Mouse (Mus musculus) macrophage (primary cell): ENCODE results near the gene Sgms1. TPM values are rescaled to one million over a fixed set of nuclear protein-coding genes. Genes with fewer than 3 reads are reported as not detected.
"Not testable (repeated sequence)": the region's sequence is repeated elsewhere in the genome, so short reads cannot be mapped to it uniquely, and the experiment has no call there.

ENCODE experiments used
- H3K27ac ChIP-seq: fragments of 350-480 bp; formaldehyde crosslinking; 2 replicates; pipeline ENCODE4 v1.9.0; 2021
- H3K36me3 ChIP-seq: fragments of 350-480 bp; formaldehyde crosslinking; 2 replicates; pipeline ENCODE4 v1.9.0; 2021; ENCODE audit errors: inconsistent target
- H3K4me3 ChIP-seq: fragments of 350-480 bp; formaldehyde crosslinking; 2 replicates; pipeline ENCODE4 v1.9.0; 2021; ENCODE audit errors: inconsistent target
- H3K79me2 ChIP-seq: fragments of 350-480 bp; formaldehyde crosslinking; 2 replicates; pipeline ENCODE4 v1.9.0; 2021; ENCODE audit errors: inconsistent target
- WGBS: methylation state at CpG from one replicate; pipeline ENCODE4 v1.1.7; 2026; ENCODE audit warnings: inconsistent platforms; ENCODE audit not compliant: missing documents; 5-methylcytosine and 5-hydroxymethylcytosine counted together
- polyA plus RNA-seq: library from polyadenylated mRNA; stranded (reverse); fragments of 250-400 nt; gene quantifications from 3 replicates; pipeline ENCODE4 v1.2.4, GENCODE M21; 2018; ENCODE audit warnings: inconsistent platforms

The Sgms1 gene
- polyA plus RNA-seq, 1 experiment from 2014 or later = 20.7 TPM

- Histone ChIP-seq H3K36me3 (no peaks in the 10 kb centered on the region; the same call in 1 of the 2 replicates), H3K79me2 (peaks cover 62% of the 10 kb centered on the region; the same call in 1 of the 2 replicates), H3K27ac (no peak overlapping the region), H3K4me3 (no peak overlapping the region)
- WGBS = 96% methylated on average over 6 of the region's 6 CpGs
Observed at GRCm38 (mm10) chr19:32152529-32152928, 237.0 kb downstream of the Sgms1 start.

- Histone ChIP-seq H3K79me2 (peaks cover 62% of the 10 kb centered on the region; the same call in 1 of the 2 replicates), H3K4me3 (no peak overlapping the region), H3K36me3 (no peaks in the 10 kb centered on the region), H3K27ac (no peak overlapping the region)
- WGBS = 66% methylated on average over 5 of the region's 5 CpGs
Observed at GRCm38 (mm10) chr19:32148710-32149109, 240.8 kb downstream of the Sgms1 start.

DNA sequence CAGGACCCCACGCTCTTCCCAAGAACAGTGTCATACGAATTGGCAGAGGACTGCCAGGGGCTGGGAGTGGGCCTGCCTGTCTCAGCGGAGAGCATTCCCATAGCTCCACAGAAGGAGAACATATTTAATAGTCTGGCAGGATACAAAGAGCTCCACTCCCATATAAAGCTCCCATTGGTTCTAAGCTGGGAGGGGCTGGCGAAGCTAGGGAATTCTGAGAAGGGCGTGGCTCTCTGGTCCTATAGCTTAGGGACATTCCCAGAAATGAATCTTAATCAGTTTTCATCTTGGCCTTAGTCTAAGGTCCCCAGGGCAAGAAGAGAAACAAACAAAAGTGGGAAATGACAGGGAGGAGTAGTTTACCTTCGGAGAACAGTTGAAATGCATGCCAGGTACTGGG lies 247.1 kb downstream of the Sgms1 start:
- 100% methylated on average over 5 of the region's 6 CpGs for WGBS
- H3K4me3 ChIP-seq = no peak overlapping the region
- H3K36me3 ChIP-seq = peaks cover 5% of the 10 kb centered on the region; the same call in 1 of the 2 replicates
- H3K79me2 ChIP-seq = peaks cover 26% of the 10 kb centered on the region; the same call in 1 of the 2 replicates
- H3K27ac ChIP-seq = no peak overlapping the region

- no peak overlapping the region for H3K4me3 ChIP-seq
- no peaks in the 10 kb centered on the region; the same call in 1 of the 2 replicates for H3K79me2 ChIP-seq
- H3K27ac ChIP-seq = no peak overlapping the region
- 27% methylated on average over 14 of the region's 14 CpGs for WGBS
- H3K36me3 ChIP-seq = peaks cover 5% of the 10 kb centered on the region; the same call in 1 of the 2 replicates
Observed at GRCm38 (mm10) chr19:32138361-32139088, 251.0 kb downstream of the Sgms1 start.

- Histone ChIP-seq H3K27ac (no peak overlapping the region), H3K36me3 (peaks cover 5% of the 10 kb centered on the region; the same call in 1 of the 2 replicates), H3K4me3 (no peak overlapping the region), H3K79me2 (no peaks in the 10 kb centered on the region; the same call in 1 of the 2 replicates)
- WGBS = 98% methylated on average over 5 of the region's 5 CpGs
Observed at GRCm38 (mm10) chr19:32137904-32138303, 251.6 kb downstream of the Sgms1 start.

- Histone ChIP-seq H3K4me3 (no peak overlapping the region), H3K79me2 (no peaks in the 10 kb centered on the region; the same call in 1 of the 2 replicates), H3K27ac (no peak overlapping the region), H3K36me3 (peaks cover under 1% of the 10 kb centered on the region; the same call in 1 of the 2 replicates)
- WGBS = 84% methylated on average over 4 of the region's 4 CpGs
Observed at GRCm38 (mm10) chr19:32136888-32137625, 252.5 kb downstream of the Sgms1 start.

DNA sequence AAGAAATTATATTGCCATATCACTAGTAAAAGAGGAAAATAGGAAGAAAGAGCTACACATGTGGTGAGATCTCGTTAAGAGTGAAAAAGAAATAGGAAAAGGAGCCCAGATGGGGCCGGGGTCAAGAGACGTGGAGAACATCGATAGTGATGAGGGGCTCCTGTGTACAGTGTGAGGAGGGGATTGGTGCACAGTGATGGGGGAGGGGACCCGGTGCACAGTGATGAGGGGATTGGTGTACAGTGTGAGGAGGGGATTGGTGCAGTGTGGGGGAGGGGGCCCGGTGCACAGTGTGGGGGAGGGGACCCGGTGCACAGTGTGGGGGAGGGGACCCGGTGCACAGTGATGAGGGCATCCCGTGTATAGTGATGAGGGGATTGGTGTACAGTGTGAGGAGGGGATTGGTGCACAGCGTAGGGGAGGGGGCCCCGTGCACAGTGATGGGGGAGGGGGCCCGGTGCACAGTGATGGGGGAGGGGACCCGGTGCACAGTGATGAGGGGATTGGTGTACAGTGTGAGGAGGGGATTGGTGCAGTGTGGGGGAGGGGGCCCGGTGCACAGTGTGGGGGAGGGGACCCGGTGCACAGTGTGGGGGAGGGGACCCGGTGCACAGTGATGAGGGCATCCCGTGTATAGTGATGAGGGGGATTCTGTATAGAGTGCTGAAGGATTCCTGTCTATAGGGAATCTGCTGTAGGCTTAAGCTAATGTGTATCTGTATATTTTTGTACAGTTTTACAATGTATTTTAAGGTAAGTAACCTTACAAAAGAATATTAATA lies 257.6 kb downstream of the Sgms1 start:
- WGBS = 91% methylated on average over 4 of the region's 17 CpGs
- not testable (repeated sequence) for H3K27ac ChIP-seq, H3K79me2 ChIP-seq, H3K4me3 ChIP-seq
- 0 out of 2 replicates have a peak, but pooled peaks cover 12% of the 10 kb centered on the region for H3K36me3 ChIP-seq

- Histone ChIP-seq H3K79me2 (no peaks in the 10 kb centered on the region), H3K36me3 (peaks cover 33% of the 10 kb centered on the region; the same call in 1 of the 2 replicates), H3K4me3 (no peak overlapping the region), H3K27ac (no peak overlapping the region)
- 96% methylated on average over 8 of the region's 8 CpGs for WGBS
Observed at GRCm38 (mm10) chr19:32129281-32129680, 260.2 kb downstream of the Sgms1 start.

DNA sequence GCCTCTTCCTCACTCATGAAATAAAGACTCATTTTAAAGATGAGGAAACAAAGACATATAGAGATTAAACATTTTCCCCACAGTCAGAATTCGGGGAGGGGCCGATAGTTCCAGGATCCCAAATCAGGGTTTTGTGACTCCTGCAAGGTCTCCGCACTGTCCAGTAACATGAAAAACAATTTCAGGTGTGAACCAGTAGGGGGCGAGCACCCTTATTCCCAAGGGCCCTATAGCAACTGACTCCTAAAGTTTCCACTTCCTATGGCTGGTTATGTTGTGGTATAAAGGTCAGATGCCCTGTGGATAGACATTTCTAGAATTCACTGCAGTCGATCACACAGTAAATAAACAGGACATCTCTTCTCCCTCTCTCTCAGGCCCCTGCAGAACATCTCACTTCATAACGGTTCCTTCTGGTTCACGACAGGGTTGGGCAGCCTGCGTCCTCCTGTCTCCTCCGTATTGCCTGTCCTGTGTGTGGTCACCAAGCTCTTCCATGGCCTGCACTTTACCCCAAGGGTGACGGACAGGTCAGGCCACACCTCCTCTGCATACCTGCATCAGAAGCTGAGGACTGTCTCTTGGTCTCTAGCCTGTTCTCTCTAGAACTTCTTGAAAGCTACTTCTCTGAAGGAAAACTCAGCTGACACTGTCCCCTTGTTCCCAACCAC lies 262.2 kb downstream of the Sgms1 start:
- no peak overlapping the region for H3K27ac ChIP-seq
- no peaks in the 10 kb centered on the region for H3K79me2 ChIP-seq
- 79% methylated on average over 10 of the region's 10 CpGs for WGBS
- H3K36me3 ChIP-seq = peaks cover 40% of the 10 kb centered on the region; the same call in 1 of the 2 replicates
- H3K4me3 ChIP-seq = no peak overlapping the region

DNA sequence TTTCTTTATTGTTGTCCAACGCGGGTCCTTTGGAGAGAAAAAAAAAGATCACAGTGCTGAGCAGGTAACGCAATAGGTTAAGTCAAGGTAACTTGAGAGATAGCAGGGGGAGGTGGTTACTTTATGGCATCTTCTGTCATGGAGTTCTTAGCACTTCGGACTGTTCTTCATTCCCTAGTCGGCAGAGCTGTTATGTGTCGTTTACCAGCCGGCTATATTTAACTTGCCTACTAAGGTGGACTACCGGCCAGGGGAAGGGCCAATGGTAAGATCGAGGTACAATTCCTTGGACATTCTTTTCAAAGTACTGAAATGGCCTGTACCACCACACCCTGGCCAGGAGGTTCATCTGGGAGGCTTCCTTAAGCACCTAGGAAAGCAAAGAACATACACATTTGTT lies 265.4 kb downstream of the Sgms1 start:
- no peak overlapping the region for H3K27ac ChIP-seq
- WGBS = 100% methylated on average over 5 of the region's 9 CpGs
- peaks cover 29% of the 10 kb centered on the region; the same call in 1 of the 2 replicates for H3K36me3 ChIP-seq
- no peak overlapping the region for H3K4me3 ChIP-seq
- H3K79me2 ChIP-seq = no peaks in the 10 kb centered on the region

DNA sequence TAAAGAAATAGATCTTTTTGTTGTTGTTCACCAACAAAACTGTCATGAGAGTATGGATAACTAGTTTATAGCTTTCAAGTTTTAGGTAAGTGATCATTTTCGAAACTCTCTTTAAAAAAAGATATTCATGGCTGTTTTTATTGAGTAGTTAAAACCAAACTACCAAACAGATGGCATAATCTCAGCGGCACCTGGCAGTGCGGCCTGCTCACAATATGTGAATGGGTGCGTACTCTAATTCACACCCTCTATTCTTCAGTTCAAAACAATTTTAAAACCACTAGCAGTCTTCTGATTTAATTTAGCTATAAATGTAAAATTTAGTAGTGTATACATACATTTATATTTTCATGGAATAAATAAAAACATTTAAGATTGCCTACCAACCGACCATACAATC lies 266.3 kb downstream of the Sgms1 start:
- peaks cover 28% of the 10 kb centered on the region; the same call in 1 of the 2 replicates for H3K36me3 ChIP-seq
- no peak overlapping the region for H3K27ac ChIP-seq
- no peak overlapping the region for H3K4me3 ChIP-seq
- H3K79me2 ChIP-seq = no peaks in the 10 kb centered on the region
- 98% methylated on average over 4 of the region's 5 CpGs for WGBS

GRCm38 (mm10) chr19:32120798-32121197 lies 268.7 kb downstream of the Sgms1 start:
- 94% methylated on average over 1 of the region's 1 CpGs for WGBS
- no peaks in the 10 kb centered on the region for H3K79me2 ChIP-seq
- H3K4me3 ChIP-seq = no peak overlapping the region
- peaks cover 19% of the 10 kb centered on the region; the same call in 1 of the 2 replicates for H3K36me3 ChIP-seq
- no peak overlapping the region for H3K27ac ChIP-seq

GRCm38 (mm10) chr19:32119666-32120065 lies 269.8 kb downstream of the Sgms1 start:
- 95% methylated on average over 2 of the region's 2 CpGs for WGBS
- no peaks in the 10 kb centered on the region for H3K79me2 ChIP-seq
- peaks cover 9% of the 10 kb centered on the region; the same call in 1 of the 2 replicates for H3K36me3 ChIP-seq
- H3K4me3 ChIP-seq = no peak overlapping the region
- no peak overlapping the region for H3K27ac ChIP-seq

DNA sequence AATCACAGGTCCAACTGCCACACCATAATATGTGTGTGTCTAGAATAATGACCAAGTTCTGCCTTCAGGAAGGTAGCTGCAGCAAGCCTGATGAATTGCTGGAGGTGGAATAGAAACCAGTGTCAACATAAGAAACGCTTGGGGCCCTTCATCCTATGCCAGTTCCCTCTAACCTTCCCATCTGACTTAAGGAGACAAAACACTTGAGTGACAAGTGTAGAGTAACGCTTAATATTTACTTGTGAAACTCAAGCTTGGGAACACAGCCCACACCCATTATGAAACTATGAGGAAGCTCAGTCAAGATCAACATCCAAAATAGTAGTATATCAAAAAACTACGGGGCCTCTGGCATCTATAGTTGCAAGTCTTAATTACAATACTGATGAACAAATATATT lies 271.0 kb downstream of the Sgms1 start:
- Histone ChIP-seq H3K79me2 (no peaks in the 10 kb centered on the region), H3K4me3 (no peak overlapping the region), H3K36me3 (no peaks in the 10 kb centered on the region), H3K27ac (no peak overlapping the region)
- WGBS = 56% methylated on average over 3 of the region's 3 CpGs
